Mouse (Mus musculus) heart, embryonic 11.5 days (tissue): ENCODE results near the gene Havcr2. TPM values are rescaled to one million over a fixed set of nuclear protein-coding genes. Genes with fewer than 3 reads are reported as not detected.

Experiments used
- ATAC-seq: fragments of 200-750 bp; cut with Nextera tagmentation; replicated peaks from 2 replicates; pipeline ENCODE4 v1.8.0; 2017; ENCODE audit warnings: moderate library complexity; ENCODE audit not compliant: insufficient number of reproducible peaks, low FRiP score, low TSS enrichment
- H3K27ac ChIP-seq: fragments of 300-500 bp; sonication (generic); 2 replicates; pipeline ENCODE4 v1.5.1; 2014; ENCODE audit warnings: mild to moderate bottlenecking, low read depth, low read length
- H3K27me3 ChIP-seq: fragments of 300-500 bp; sonication (generic); 2 replicates; pipeline ENCODE4 v1.6.1; 2014; ENCODE audit warnings: mild to moderate bottlenecking, low read length, mixed read lengths; ENCODE audit not compliant: control insufficient read depth, insufficient read depth
- H3K36me3 ChIP-seq: fragments of 300-500 bp; sonication (generic); 2 replicates; pipeline ENCODE4 v1.6.1; 2014; ENCODE audit warnings: mild to moderate bottlenecking, low read length, moderate library complexity, mixed read lengths; ENCODE audit not compliant: control insufficient read depth, insufficient read depth
- H3K4me1 ChIP-seq: fragments of 300-500 bp; sonication (generic); 2 replicates; pipeline ENCODE4 v1.6.1; 2014; ENCODE audit warnings: low read length; ENCODE audit not compliant: control insufficient read depth, insufficient read depth
- H3K4me2 ChIP-seq: fragments of 300-500 bp; sonication (generic); 2 replicates; pipeline ENCODE4 v1.6.1; 2014; ENCODE audit warnings: mild to moderate bottlenecking, moderate library complexity
- H3K4me3 ChIP-seq: fragments of 300-500 bp; sonication (generic); 2 replicates; pipeline ENCODE4 v1.5.1; 2014; ENCODE audit warnings: low read depth, low read length
- H3K9ac ChIP-seq: fragments of 300-500 bp; sonication (generic); 2 replicates; pipeline ENCODE4 v1.6.1; 2014; ENCODE audit warnings: mild to moderate bottlenecking, low read depth, low read length, moderate library complexity
- H3K9me3 ChIP-seq: fragments of 300-500 bp; sonication (generic); replicated peaks from 2 replicates; pipeline ENCODE4 v1.6.1; 2016; ENCODE audit warnings: low read length; ENCODE audit not compliant: control insufficient read depth
- WGBS: fragments of 180-500 bp; shearing (Covaris S2); extraction: QIAGEN DNeasy Blood & Tissue Kit; methylation state at CpG from one replicate; pipeline ENCODE4 v1.1.7; 2014; ENCODE audit not compliant: insufficient replicate concordance; 5-methylcytosine and 5-hydroxymethylcytosine counted together
- polyA plus RNA-seq: library from polyadenylated mRNA; unstranded; fragments of >200 nt; fragmentation: Nextera tagmentation; extraction: Ambion mirVana; gene quantifications from 2 replicates; pipeline ENCODE4 v1.2.1, GENCODE M21; 2014

Gene Havcr2
- polyA plus RNA-seq, 1 experiment from 2014 or later, result 0.33 TPM

- no peaks in the 10 kb centered on the region for H3K27me3 ChIP-seq
- H3K9me3 ChIP-seq, result no peaks in the 10 kb centered on the region
- no peak for ATAC-seq
- WGBS, result 79% methylated on average over 5 of the region's 5 CpGs
- H3K27ac ChIP-seq, result no peak overlapping the region
- no peak overlapping the region for H3K9ac ChIP-seq
- no peak overlapping the region for H3K4me3 ChIP-seq
- H3K4me2 ChIP-seq, result no peak overlapping the region
- peaks cover 3% of the 10 kb centered on the region; the same call in 1 of the 2 replicates for H3K36me3 ChIP-seq
- no peaks in the 10 kb centered on the region for H3K4me1 ChIP-seq
These were observed 10.8 kb upstream of the Havcr2 start for GRCm38 (mm10) chr11:46443979-46444378.

GRCm38 (mm10) chr11:46446150-46446549 lies 8.6 kb upstream of the Havcr2 start:
- no peaks in the 10 kb centered on the region; the same call in 1 of the 2 replicates for H3K36me3 ChIP-seq

GRCm38 (mm10) chr11:46447644-46448484 lies 6.9 kb upstream of the Havcr2 start:
- Histone ChIP-seq H3K27ac (no peak overlapping the region), H3K4me1 (no peaks in the 10 kb centered on the region), H3K9ac (no peak overlapping the region), H3K36me3 (no peaks in the 10 kb centered on the region; the same call in 1 of the 2 replicates), H3K4me3 (no peak overlapping the region), H3K27me3 (no peaks in the 10 kb centered on the region), H3K4me2 (no peak overlapping the region), H3K9me3 (no peaks in the 10 kb centered on the region)
- 77% methylated on average over 13 of the region's 13 CpGs for WGBS
- ATAC-seq, result no peak

More at GRCm38 (mm10) chr11:46446150-46446549, 8.6 kb upstream of the Havcr2 start:
- Histone ChIP-seq H3K9ac (no peak overlapping the region), H3K9me3 (no peaks in the 10 kb centered on the region), H3K4me1 (no peaks in the 10 kb centered on the region), H3K4me2 (no peak overlapping the region), H3K4me3 (no peak overlapping the region), H3K27ac (no peak overlapping the region), H3K27me3 (no peaks in the 10 kb centered on the region)
- 88% methylated on average over 6 of the region's 6 CpGs for WGBS
- no peak for ATAC-seq

- Histone ChIP-seq H3K36me3 (no peaks in the 10 kb centered on the region), H3K27ac (no peak overlapping the region), H3K4me1 (no peaks in the 10 kb centered on the region), H3K9me3 (no peaks in the 10 kb centered on the region), H3K4me2 (no peak overlapping the region), H3K4me3 (no peak overlapping the region), H3K9ac (no peak overlapping the region), H3K27me3 (no peaks in the 10 kb centered on the region)
- 78% methylated on average over 11 of the region's 11 CpGs for WGBS
- ATAC-seq, result no peak
These were observed 5.2 kb upstream of the Havcr2 start for GRCm38 (mm10) chr11:46449461-46450080.

- ATAC-seq, result no peak
- H3K9me3 ChIP-seq, result no peaks in the 10 kb centered on the region
- 65% methylated on average over 3 of the region's 3 CpGs for WGBS
These were observed 5.2 kb downstream of the Havcr2 start for GRCm38 (mm10) chr11:46459960-46460359.

GRCm38 (mm10) chr11:46461362-46461761 lies 6.6 kb downstream of the Havcr2 start:
- H3K4me2 ChIP-seq, result no peak overlapping the region
- no peak overlapping the region for H3K9ac ChIP-seq
- H3K9me3 ChIP-seq, result no peaks in the 10 kb centered on the region
- ATAC-seq, result no peak
- H3K4me1 ChIP-seq, result no peaks in the 10 kb centered on the region
- H3K36me3 ChIP-seq, result no peaks in the 10 kb centered on the region
- 70% methylated on average over 5 of the region's 5 CpGs for WGBS
- H3K27ac ChIP-seq, result no peak overlapping the region
- no peaks in the 10 kb centered on the region for H3K27me3 ChIP-seq
- no peak overlapping the region for H3K4me3 ChIP-seq

More at GRCm38 (mm10) chr11:46459960-46460359, 5.2 kb downstream of the Havcr2 start:
- Histone ChIP-seq H3K4me1 (no peaks in the 10 kb centered on the region), H3K4me2 (no peak overlapping the region), H3K27ac (no peak overlapping the region), H3K9ac (no peak overlapping the region), H3K36me3 (no peaks in the 10 kb centered on the region), H3K27me3 (no peaks in the 10 kb centered on the region), H3K4me3 (no peak overlapping the region)

- Histone ChIP-seq H3K27ac (no peak overlapping the region), H3K9ac (no peak overlapping the region), H3K4me2 (no peak overlapping the region), H3K9me3 (no peaks in the 10 kb centered on the region), H3K36me3 (no peaks in the 10 kb centered on the region), H3K27me3 (no peaks in the 10 kb centered on the region), H3K4me1 (no peaks in the 10 kb centered on the region), H3K4me3 (no peak overlapping the region)
- ATAC-seq, result no peak
- WGBS, result 38% methylated on average over 5 of the region's 5 CpGs
These were observed 7.2 kb downstream of the Havcr2 start for GRCm38 (mm10) chr11:46461931-46462330.

GRCm38 (mm10) chr11:46466878-46467277 lies 12.1 kb downstream of the Havcr2 start:
- no peak overlapping the region for H3K4me2 ChIP-seq
- no peak overlapping the region for H3K4me3 ChIP-seq
- H3K36me3 ChIP-seq, result no peaks in the 10 kb centered on the region
- H3K9me3 ChIP-seq, result no peaks in the 10 kb centered on the region
- H3K27me3 ChIP-seq, result no peaks in the 10 kb centered on the region
- no peak overlapping the region for H3K9ac ChIP-seq
- 75% methylated on average over 2 of the region's 2 CpGs for WGBS
- ATAC-seq, result no peak
- H3K4me1 ChIP-seq, result no peaks in the 10 kb centered on the region
- H3K27ac ChIP-seq, result no peak overlapping the region
